Mouse (Mus musculus) heart, embryonic 16.5 days (tissue): Measurements from ENCODE around the gene Trappc12. TPM values are rescaled to one million over a fixed set of nuclear protein-coding genes. Genes with fewer than 3 reads are reported as not detected.

Experiments
- ATAC-seq: fragments of 200-750 bp; cut with Nextera tagmentation; replicated peaks from 2 replicates; pipeline ENCODE4 v1.8.0; 2017; ENCODE audit warnings: moderate number of reproducible peaks; ENCODE audit not compliant: insufficient read depth, low FRiP score; ENCODE audit errors: extremely low read depth
- H3K27ac ChIP-seq: fragments of 300-500 bp; sonication (generic); 2 replicates; pipeline ENCODE4 v1.5.1; 2014; ENCODE audit warnings: mild to moderate bottlenecking, low read length, control low read depth, moderate library complexity
- H3K27me3 ChIP-seq: fragments of 300-500 bp; sonication (generic); 2 replicates; pipeline ENCODE4 v1.6.1; 2014; ENCODE audit warnings: low read length, mixed read lengths; ENCODE audit not compliant: control insufficient read depth, insufficient read depth
- H3K36me3 ChIP-seq: fragments of 300-500 bp; sonication (generic); 2 replicates; pipeline ENCODE4 v1.6.1; 2014; ENCODE audit not compliant: control insufficient read depth, insufficient read depth
- H3K4me1 ChIP-seq: fragments of 300-500 bp; sonication (generic); 2 replicates; pipeline ENCODE4 v1.6.1; 2014; ENCODE audit warnings: low read length, mixed read lengths; ENCODE audit not compliant: control insufficient read depth, insufficient read depth
- H3K4me2 ChIP-seq: fragments of 300-500 bp; sonication (generic); 2 replicates; pipeline ENCODE4 v1.6.1; 2014; ENCODE audit warnings: low read depth, mild to moderate bottlenecking, control low read depth, low read length
- H3K4me3 ChIP-seq: fragments of 300-500 bp; sonication (generic); 2 replicates; pipeline ENCODE4 v1.5.1; 2014; ENCODE audit warnings: mild to moderate bottlenecking, control low read depth, low read length
- H3K9ac ChIP-seq: fragments of 300-500 bp; sonication (generic); 2 replicates; pipeline ENCODE4 v1.6.1; 2014; ENCODE audit warnings: low read length, control low read depth
- H3K9me3 ChIP-seq: fragments of 300-500 bp; sonication (generic); replicated peaks from 2 replicates; pipeline ENCODE4 v1.6.1; 2016; ENCODE audit warnings: low read length; ENCODE audit not compliant: control insufficient read depth
- WGBS: fragments of 180-500 bp; shearing (Covaris S2); extraction: QIAGEN DNeasy Blood & Tissue Kit; methylation state at CpG from one replicate; pipeline ENCODE4 v1.1.7; 2014; 5-methylcytosine and 5-hydroxymethylcytosine counted together
- polyA plus RNA-seq: library from polyadenylated mRNA; unstranded; fragments of >200 nt; fragmentation: Nextera tagmentation; extraction: Ambion mirVana; gene quantifications from 2 replicates; pipeline ENCODE4 v1.2.1, GENCODE M21; 2015

Trappc12 gene
- polyA plus RNA-seq, 1 experiment from 2014 or later = 34.5 TPM

GRCm38 (mm10) chr12:28700101-28700511 lies 50.2 kb downstream of the Trappc12 start:
- Histone ChIP-seq H3K27ac (peak overlapping the region; percentile 80), H3K36me3 (peaks cover 6% of the 10 kb centered on the region), H3K9ac (peak overlapping the region; percentile 32; the same call in 1 of the 2 replicates), H3K4me3 (no peak overlapping the region), H3K4me2 (no peak overlapping the region), H3K4me1 (peaks cover 12% of the 10 kb centered on the region), H3K9me3 (no peaks in the 10 kb centered on the region), H3K27me3 (no peaks in the 10 kb centered on the region; the same call in 1 of the 2 replicates)
- ATAC-seq = peak; percentile 20; the same call in 1 of the 2 replicates
- 25% methylated on average over 3 of the region's 3 CpGs for WGBS

GRCm38 (mm10) chr12:28699656-28700055 lies 50.6 kb downstream of the Trappc12 start:
- H3K27ac ChIP-seq = peak overlapping the region; percentile 80
- H3K4me1 ChIP-seq = peaks cover 13% of the 10 kb centered on the region
- no peak overlapping the region for H3K4me2 ChIP-seq
- H3K27me3 ChIP-seq = no peaks in the 10 kb centered on the region; the same call in 1 of the 2 replicates
- 10% methylated on average over 6 of the region's 6 CpGs for WGBS
- no peak overlapping the region for H3K4me3 ChIP-seq
- no peak overlapping the region; the same call in 1 of the 2 replicates for H3K9ac ChIP-seq
- ATAC-seq = no peak
- H3K9me3 ChIP-seq = no peaks in the 10 kb centered on the region
- peaks cover 6% of the 10 kb centered on the region for H3K36me3 ChIP-seq

GRCm38 (mm10) chr12:28699086-28699485 lies 51.2 kb downstream of the Trappc12 start:
- 81% methylated on average over 5 of the region's 5 CpGs for WGBS
- no peaks in the 10 kb centered on the region; the same call in 1 of the 2 replicates for H3K27me3 ChIP-seq
- H3K9me3 ChIP-seq = no peaks in the 10 kb centered on the region
- no peak overlapping the region for H3K9ac ChIP-seq
- peaks cover 6% of the 10 kb centered on the region for H3K36me3 ChIP-seq
- H3K27ac ChIP-seq = no peak overlapping the region
- ATAC-seq = no peak
- no peak overlapping the region for H3K4me2 ChIP-seq
- H3K4me1 ChIP-seq = peaks cover 17% of the 10 kb centered on the region
- H3K4me3 ChIP-seq = no peak overlapping the region

GRCm38 (mm10) chr12:28697821-28698595 lies 52.3 kb downstream of the Trappc12 start:
- 82% methylated on average over 14 of the region's 14 CpGs for WGBS
- Histone ChIP-seq H3K9ac (no peak overlapping the region), H3K4me3 (no peak overlapping the region), H3K4me2 (no peak overlapping the region), H3K36me3 (peaks cover 8% of the 10 kb centered on the region), H3K4me1 (peaks cover 17% of the 10 kb centered on the region), H3K9me3 (no peaks in the 10 kb centered on the region), H3K27ac (no peak overlapping the region), H3K27me3 (no peaks in the 10 kb centered on the region; the same call in 1 of the 2 replicates)
- no peak for ATAC-seq

- ATAC-seq = no peak
- no peak overlapping the region for H3K9ac ChIP-seq
- H3K4me1 ChIP-seq = peaks cover 6% of the 10 kb centered on the region
- H3K9me3 ChIP-seq = no peaks in the 10 kb centered on the region
- 78% methylated on average over 7 of the region's 7 CpGs for WGBS
- no peaks in the 10 kb centered on the region; the same call in 1 of the 2 replicates for H3K27me3 ChIP-seq
- peaks cover 28% of the 10 kb centered on the region for H3K36me3 ChIP-seq
- no peak overlapping the region for H3K4me3 ChIP-seq
- no peak overlapping the region for H3K4me2 ChIP-seq
- H3K27ac ChIP-seq = no peak overlapping the region
Observed at GRCm38 (mm10) chr12:28694776-28695175, 55.5 kb downstream of the Trappc12 start.

- no peaks in the 10 kb centered on the region; the same call in 1 of the 2 replicates for H3K27me3 ChIP-seq
- ATAC-seq = no peak
- no peak overlapping the region for H3K27ac ChIP-seq
- H3K9me3 ChIP-seq = no peaks in the 10 kb centered on the region
- H3K4me3 ChIP-seq = no peak overlapping the region
- 55% methylated on average over 2 of the region's 2 CpGs for WGBS
- no peak overlapping the region for H3K9ac ChIP-seq
- peaks cover 5% of the 10 kb centered on the region; the same call in 1 of the 2 replicates for H3K4me1 ChIP-seq
- no peak overlapping the region for H3K4me2 ChIP-seq
- H3K36me3 ChIP-seq = peaks cover 33% of the 10 kb centered on the region
Observed at GRCm38 (mm10) chr12:28694231-28694630, 56.0 kb downstream of the Trappc12 start.

- H3K4me2 ChIP-seq = no peak overlapping the region
- H3K27me3 ChIP-seq = no peaks in the 10 kb centered on the region; the same call in 1 of the 2 replicates
- no peak overlapping the region for H3K27ac ChIP-seq
- peaks cover 5% of the 10 kb centered on the region; the same call in 1 of the 2 replicates for H3K4me1 ChIP-seq
- H3K9ac ChIP-seq = no peak overlapping the region
- no peak for ATAC-seq
- H3K36me3 ChIP-seq = peaks cover 37% of the 10 kb centered on the region
- no peak overlapping the region for H3K4me3 ChIP-seq
- WGBS = 37% methylated on average over 3 of the region's 3 CpGs
- no peaks in the 10 kb centered on the region for H3K9me3 ChIP-seq
Observed at GRCm38 (mm10) chr12:28693738-28694137, 56.5 kb downstream of the Trappc12 start.

- no peaks in the 10 kb centered on the region for H3K9me3 ChIP-seq
- H3K9ac ChIP-seq = no peak overlapping the region
- H3K27me3 ChIP-seq = no peaks in the 10 kb centered on the region
- peaks cover 31% of the 10 kb centered on the region for H3K36me3 ChIP-seq
- H3K27ac ChIP-seq = no peak overlapping the region
- peaks cover 5% of the 10 kb centered on the region; the same call in 1 of the 2 replicates for H3K4me1 ChIP-seq
- H3K4me2 ChIP-seq = no peak overlapping the region
- WGBS = 93% methylated on average over 7 of the region's 7 CpGs
- no peak overlapping the region for H3K4me3 ChIP-seq
- no peak for ATAC-seq
Observed at GRCm38 (mm10) chr12:28690730-28691129, 59.5 kb downstream of the Trappc12 start.

GRCm38 (mm10) chr12:28688996-28689395 lies 61.3 kb downstream of the Trappc12 start:
- Histone ChIP-seq H3K27ac (no peak overlapping the region), H3K4me1 (no peaks in the 10 kb centered on the region), H3K4me3 (no peak overlapping the region), H3K27me3 (no peaks in the 10 kb centered on the region), H3K4me2 (no peak overlapping the region), H3K9me3 (no peaks in the 10 kb centered on the region), H3K36me3 (peaks cover 31% of the 10 kb centered on the region), H3K9ac (no peak overlapping the region)
- no peak for ATAC-seq
- WGBS = 84% methylated on average over 6 of the region's 6 CpGs
